Comparison of ENCODE assay signal across 13 mouse cellular contexts in genomic region chr1:168299181-168299580, GRCm38 (mm10).
"Had no signal": no experiment of that assay in that cellular context is flagged by ENCODE, and none has a peak within 500 bp of the region (broad histone marks: within the 10 kb centered on the region; RNA-seq: fewer than 3 reads in every experiment).

No protein-coding gene starts in this region.

- ATAC-seq: lung, postnatal 0 days had no signal

- H3K4me3 ChIP-seq: kidney, embryonic 15.5 days; left cerebral cortex, adult 2 months; limb, embryonic 10.5 days; liver, embryonic 15.5 days; stomach, embryonic 15.5 days had no signal

- DNase-seq: kidney, postnatal 14 days; lung, adult 2 months; lung, postnatal 36 days; right cerebral cortex, postnatal 14 days; thymus, adult 2 months; thymus, postnatal 25 days had no signal

- H3K27ac ChIP-seq: kidney, embryonic 15.5 days; left cerebral cortex, adult 2 months; liver, embryonic 15.5 days; stomach, embryonic 15.5 days had no signal

- H3K36me3 ChIP-seq: liver, embryonic 15.5 days; stomach, embryonic 15.5 days had no signal

- H3K9me3 ChIP-seq: kidney, embryonic 15.5 days; limb, embryonic 10.5 days; liver, embryonic 15.5 days; stomach, embryonic 15.5 days had no signal

- H3K4me2 ChIP-seq: kidney, embryonic 15.5 days; liver, embryonic 11.5 days; liver, embryonic 15.5 days; stomach, embryonic 15.5 days had no signal

- H3K27me3 ChIP-seq: kidney, embryonic 15.5 days; stomach, embryonic 15.5 days had no signal

- H3K9ac ChIP-seq: kidney, embryonic 15.5 days; liver, embryonic 15.5 days; stomach, embryonic 15.5 days had no signal
